Mouse (Mus musculus): ENCODE data around the gene Vmn1r213.

Vmn1r213 gene

DNA sequence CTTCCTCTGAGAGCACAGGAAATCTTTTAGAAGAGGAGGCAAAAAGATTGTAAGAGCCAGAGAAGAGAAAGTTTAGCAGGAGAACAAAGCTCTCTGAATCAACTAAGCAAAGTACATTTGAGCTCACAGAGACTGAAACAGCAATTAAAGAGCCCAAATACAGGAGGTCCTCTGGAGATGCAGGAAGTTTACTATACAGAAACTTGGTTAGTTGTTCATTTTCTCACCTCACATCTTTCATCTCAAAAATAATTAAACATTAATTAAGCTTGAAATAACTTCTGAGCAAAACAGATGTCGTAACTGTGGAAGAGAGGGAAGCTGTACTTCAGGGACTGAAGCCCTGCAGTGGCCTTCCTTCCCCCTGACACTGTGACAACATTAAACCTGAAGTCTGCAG is at the start of gene Vmn1r213:
Gene Vmn1r213 (plus strand): TSS at position 301 of the 400 bp plus-strand sequence.
- no peak for DNase-seq (ENCODE audit: low spot score)

DNA sequence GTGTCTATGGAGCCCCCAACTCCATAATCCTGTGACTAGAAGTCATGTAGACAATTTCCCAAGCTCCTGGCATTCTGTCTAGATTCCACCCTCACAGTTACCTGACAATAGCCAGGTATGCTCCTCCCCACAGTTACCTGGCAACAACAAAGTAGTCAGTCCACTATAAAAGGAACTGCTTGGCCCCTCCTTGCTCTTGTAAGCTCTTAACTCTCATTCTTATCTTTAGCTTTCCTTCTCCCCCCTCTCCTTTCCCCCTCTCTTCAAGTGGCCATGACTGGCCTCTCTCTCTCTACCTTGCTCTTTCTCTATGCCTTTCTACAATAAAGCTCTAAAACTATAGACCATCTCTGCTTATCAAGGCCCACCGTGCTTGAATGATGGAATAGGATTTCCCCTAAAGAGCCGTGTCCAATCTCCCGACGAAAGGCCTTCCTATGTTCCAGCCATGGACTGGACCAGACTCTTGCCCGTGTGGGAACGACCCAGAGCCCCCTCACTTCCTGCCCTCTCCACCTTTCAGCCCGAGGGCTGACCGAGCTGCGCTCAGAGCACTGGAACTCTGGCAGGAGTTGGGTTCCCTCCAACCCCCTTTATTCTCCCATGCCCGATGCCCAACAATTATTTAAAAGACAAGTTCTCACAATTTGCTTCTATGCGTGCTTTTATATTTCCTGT is 17.1 kb upstream of the Vmn1r213 start:
- no peak for DNase-seq (ENCODE audit: low spot score)

DNA sequence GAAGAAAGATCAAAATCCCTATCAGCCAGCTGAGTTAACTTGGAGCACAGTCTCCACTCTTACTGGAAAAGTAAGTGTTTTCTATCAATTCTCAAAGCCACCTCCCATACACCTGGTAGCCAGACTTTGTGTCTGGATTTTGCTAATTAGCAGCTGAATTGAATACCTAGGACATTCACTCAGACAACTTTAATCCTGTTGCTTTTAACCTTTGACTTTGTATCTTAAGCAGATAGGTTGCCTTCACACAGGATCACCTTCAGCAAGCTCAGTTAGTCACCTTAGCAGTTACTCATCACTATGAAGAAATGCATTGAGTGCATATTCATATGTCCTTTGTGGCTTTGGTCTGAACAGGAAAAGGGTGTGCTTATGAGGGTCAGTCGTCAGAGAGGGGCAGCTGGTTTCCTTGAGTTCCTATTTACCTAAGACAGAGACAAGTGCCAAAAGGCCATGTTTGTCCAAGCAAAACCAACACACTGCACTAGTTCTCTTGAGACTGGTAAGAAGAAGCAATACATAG is 15.2 kb upstream of the Vmn1r213 start:
- DNase-seq (ENCODE audit: low spot score), result no peak

DNA sequence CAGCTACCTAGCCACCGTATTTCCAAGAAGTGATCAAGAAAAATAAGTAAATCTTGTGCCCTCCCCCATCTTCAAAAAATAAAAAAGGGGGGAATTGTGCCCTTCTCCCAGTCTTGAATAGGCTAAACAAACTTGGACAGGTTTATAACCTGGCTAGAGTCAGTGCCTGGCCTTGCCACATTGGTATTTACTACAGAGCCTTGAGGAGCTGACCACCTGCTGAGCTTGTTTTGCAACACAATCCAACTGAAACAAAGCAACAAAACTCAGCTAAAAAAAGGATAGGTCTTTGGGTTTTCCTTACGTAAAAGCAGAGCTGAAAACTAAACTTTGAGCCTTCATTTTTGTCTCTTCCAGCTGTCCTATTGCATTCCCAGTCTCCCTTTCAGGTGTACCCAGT is 14.7 kb upstream of the Vmn1r213 start:
- no peak for DNase-seq (ENCODE audit: low spot score)

DNA sequence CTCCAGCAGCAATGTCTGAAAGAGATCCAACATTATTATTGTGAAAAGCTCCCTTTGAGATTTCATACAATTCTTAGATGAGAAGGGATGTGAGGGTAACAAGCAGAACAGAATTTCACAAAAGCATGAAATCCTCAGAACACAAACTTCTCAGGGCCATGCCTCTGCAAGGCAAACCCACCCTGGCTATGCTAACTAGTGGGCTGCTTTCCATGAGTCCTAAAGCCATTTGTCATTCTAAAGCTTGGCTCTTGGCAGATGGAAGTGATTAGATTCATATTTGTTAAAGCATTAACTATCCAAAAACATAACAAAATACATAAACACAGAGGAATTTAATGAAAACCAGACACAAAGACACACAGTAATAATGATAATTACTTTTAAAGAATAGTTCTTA is 10.7 kb downstream of the Vmn1r213 start:
- DNase-seq (ENCODE audit: low spot score), result no peak

DNA sequence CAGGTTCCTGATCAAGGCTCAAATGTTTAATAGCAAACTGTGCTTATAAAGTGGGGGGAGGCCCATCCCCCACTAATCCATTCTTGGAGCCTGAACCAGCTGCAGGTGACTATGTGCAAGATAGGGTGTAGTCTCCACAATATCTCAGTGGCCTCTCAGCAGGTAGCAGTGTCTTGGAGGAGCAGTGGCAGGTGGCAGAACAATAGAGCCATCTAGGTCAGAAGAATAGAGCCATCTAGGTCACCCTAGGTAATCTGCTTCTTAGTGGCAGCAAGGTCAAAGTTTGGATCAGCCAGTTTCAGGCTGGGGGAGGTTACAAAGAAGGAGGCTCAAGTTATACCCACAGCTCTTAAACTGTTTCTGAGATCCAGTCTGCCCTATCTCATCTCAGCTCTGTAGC is 17.4 kb downstream of the Vmn1r213 start:
- DNase-seq (ENCODE audit: low spot score), result no peak

DNA sequence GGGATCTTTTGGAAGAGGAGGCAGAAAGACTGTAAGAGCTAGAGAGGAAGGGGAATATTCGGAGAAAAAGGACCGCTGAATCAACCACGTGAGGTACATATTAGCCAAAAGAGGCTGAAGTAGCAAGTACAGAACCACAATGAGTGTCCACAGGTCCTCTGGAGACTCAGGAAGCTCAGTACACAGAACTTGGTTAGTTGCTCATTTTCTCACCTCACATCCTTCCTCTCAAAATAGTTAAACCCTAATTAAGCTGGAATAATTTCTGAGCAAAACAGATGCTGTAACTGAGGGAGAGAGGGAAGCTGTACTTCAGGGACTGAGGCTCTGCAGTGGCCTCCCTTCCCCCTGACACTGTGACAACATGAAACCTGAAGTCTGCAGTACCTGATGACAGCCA is 22.7 kb downstream of the Vmn1r213 start, which contains the start of gene Vmn1r214:
Gene Vmn1r214 (plus strand): TSS at position 301 of the 400 bp plus-strand sequence.
- no peak for DNase-seq (ENCODE audit: low spot score)

DNA sequence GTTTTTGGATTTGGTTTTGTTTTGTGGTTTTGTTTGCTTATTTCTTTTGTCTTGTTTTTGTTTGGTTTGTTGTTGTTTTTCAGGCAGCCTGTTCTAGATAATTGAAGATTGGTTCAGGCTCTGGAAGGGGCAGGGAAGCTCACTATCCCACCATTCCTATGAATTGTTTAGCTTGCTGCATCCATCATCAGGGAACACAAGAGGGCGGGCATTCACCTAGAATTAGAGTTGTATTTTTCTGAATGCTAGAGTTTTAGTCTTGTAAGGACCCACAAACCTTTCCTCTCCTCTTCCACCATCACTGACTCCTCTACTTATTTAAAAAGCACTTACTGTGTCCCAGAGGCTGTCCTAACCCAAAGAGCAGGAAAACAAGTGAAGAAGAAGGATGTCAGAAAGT is 50.3 kb downstream of the Vmn1r213 start:
- no peak for DNase-seq (ENCODE audit: low spot score)

Data from ovary, postnatal 10 days (tissue).